Mouse (Mus musculus): Measurements from ENCODE around the gene Megf11.
A peak's percentile ranks its signal among the peaks of the same experiment; 100 is the strongest.

Megf11 gene

GRCm38 (mm10) chr9:64504456-64504855 lies 119.0 kb downstream of the Megf11 start:
- Histone ChIP-seq H3K36me3 (ENCODE audit: control insufficient read depth, insufficient read depth, low read length, poor library complexity, severe bottlenecking) (no peaks in the 10 kb centered on the region), H3K27me3 (ENCODE audit: control insufficient read depth, insufficient read depth, low read length, poor library complexity, severe bottlenecking) (no peaks in the 10 kb centered on the region)
- no peak for DNase-seq (ENCODE audit: low read depth, low spot score)

- Histone ChIP-seq H3K36me3 (ENCODE audit: control insufficient read depth, insufficient read depth, low read length, poor library complexity, severe bottlenecking) (no peaks in the 10 kb centered on the region), H3K27me3 (ENCODE audit: control insufficient read depth, insufficient read depth, low read length, poor library complexity, severe bottlenecking) (no peaks in the 10 kb centered on the region)
- no peak for DNase-seq (ENCODE audit: low read depth, low spot score)
Observed at GRCm38 (mm10) chr9:64504921-64505320, 119.5 kb downstream of the Megf11 start.

- H3K36me3 ChIP-seq (ENCODE audit: control insufficient read depth, insufficient read depth, low read length, poor library complexity, severe bottlenecking): no peaks in the 10 kb centered on the region
- H3K27me3 ChIP-seq (ENCODE audit: control insufficient read depth, insufficient read depth, low read length, poor library complexity, severe bottlenecking): no peaks in the 10 kb centered on the region
- DNase-seq (ENCODE audit: low read depth, low spot score): no peak
Observed at GRCm38 (mm10) chr9:64506440-64507206, 121.2 kb downstream of the Megf11 start.

GRCm38 (mm10) chr9:64507207-64507517 lies 121.7 kb downstream of the Megf11 start:
- no peaks in the 10 kb centered on the region for H3K36me3 ChIP-seq (ENCODE audit: control insufficient read depth, insufficient read depth, low read length, poor library complexity, severe bottlenecking)
- DNase-seq (ENCODE audit: low read depth, low spot score): no peak

GRCm38 (mm10) chr9:64507995-64508394 lies 122.6 kb downstream of the Megf11 start:
- peak; percentile 1 for DNase-seq (ENCODE audit: low read depth, low spot score)
- no peaks in the 10 kb centered on the region for H3K27me3 ChIP-seq (ENCODE audit: control insufficient read depth, insufficient read depth, low read length, poor library complexity, severe bottlenecking)
- no peaks in the 10 kb centered on the region for H3K36me3 ChIP-seq (ENCODE audit: control insufficient read depth, insufficient read depth, low read length, poor library complexity, severe bottlenecking)

More at GRCm38 (mm10) chr9:64507207-64507517, 121.7 kb downstream of the Megf11 start:
- H3K27me3 ChIP-seq (ENCODE audit: control insufficient read depth, insufficient read depth, low read length, poor library complexity, severe bottlenecking): no peaks in the 10 kb centered on the region

GRCm38 (mm10) chr9:64514826-64515225 lies 129.4 kb downstream of the Megf11 start:
- no peak for DNase-seq (ENCODE audit: low read depth, low spot score)
- no peaks in the 10 kb centered on the region for H3K36me3 ChIP-seq (ENCODE audit: control insufficient read depth, insufficient read depth, low read length, poor library complexity, severe bottlenecking)
- no peaks in the 10 kb centered on the region for H3K27me3 ChIP-seq (ENCODE audit: control insufficient read depth, insufficient read depth, low read length, poor library complexity, severe bottlenecking)

GRCm38 (mm10) chr9:64519921-64520746 lies 134.7 kb downstream of the Megf11 start:
- DNase-seq (ENCODE audit: low read depth, low spot score): no peak
- H3K36me3 ChIP-seq (ENCODE audit: control insufficient read depth, insufficient read depth, low read length, poor library complexity, severe bottlenecking): no peaks in the 10 kb centered on the region
- no peaks in the 10 kb centered on the region for H3K27me3 ChIP-seq (ENCODE audit: control insufficient read depth, insufficient read depth, low read length, poor library complexity, severe bottlenecking)

- no peak for DNase-seq (ENCODE audit: low read depth, low spot score)
Observed at GRCm38 (mm10) chr9:64520747-64521283, 135.4 kb downstream of the Megf11 start.

GRCm38 (mm10) chr9:64523264-64524045 lies 138.0 kb downstream of the Megf11 start:
- Histone ChIP-seq H3K27me3 (ENCODE audit: control insufficient read depth, insufficient read depth, low read length, poor library complexity, severe bottlenecking) (no peaks in the 10 kb centered on the region), H3K36me3 (ENCODE audit: control insufficient read depth, insufficient read depth, low read length, poor library complexity, severe bottlenecking) (no peaks in the 10 kb centered on the region)
- DNase-seq (ENCODE audit: low read depth, low spot score): no peak

More at GRCm38 (mm10) chr9:64520747-64521283, 135.4 kb downstream of the Megf11 start:
- no peaks in the 10 kb centered on the region for H3K27me3 ChIP-seq (ENCODE audit: control insufficient read depth, insufficient read depth, low read length, poor library complexity, severe bottlenecking)
- H3K36me3 ChIP-seq (ENCODE audit: control insufficient read depth, insufficient read depth, low read length, poor library complexity, severe bottlenecking): no peaks in the 10 kb centered on the region

GRCm38 (mm10) chr9:64528061-64528460 lies 142.6 kb downstream of the Megf11 start:
- Histone ChIP-seq H3K27me3 (ENCODE audit: control insufficient read depth, insufficient read depth, low read length, poor library complexity, severe bottlenecking) (no peaks in the 10 kb centered on the region), H3K36me3 (ENCODE audit: control insufficient read depth, insufficient read depth, low read length, poor library complexity, severe bottlenecking) (no peaks in the 10 kb centered on the region)
- no peak for DNase-seq (ENCODE audit: low read depth, low spot score)

- no peaks in the 10 kb centered on the region for H3K27me3 ChIP-seq (ENCODE audit: control insufficient read depth, insufficient read depth, low read length, poor library complexity, severe bottlenecking)
- DNase-seq (ENCODE audit: low read depth, low spot score): no peak
- H3K36me3 ChIP-seq (ENCODE audit: control insufficient read depth, insufficient read depth, low read length, poor library complexity, severe bottlenecking): no peaks in the 10 kb centered on the region
Observed at GRCm38 (mm10) chr9:64528595-64528994, 143.2 kb downstream of the Megf11 start.

- Histone ChIP-seq H3K27me3 (ENCODE audit: control insufficient read depth, insufficient read depth, low read length, poor library complexity, severe bottlenecking) (no peaks in the 10 kb centered on the region), H3K36me3 (ENCODE audit: control insufficient read depth, insufficient read depth, low read length, poor library complexity, severe bottlenecking) (no peaks in the 10 kb centered on the region)
- DNase-seq (ENCODE audit: low read depth, low spot score): no peak
Observed at GRCm38 (mm10) chr9:64531935-64532334, 146.5 kb downstream of the Megf11 start.

GRCm38 (mm10) chr9:64532711-64533242 lies 147.4 kb downstream of the Megf11 start:
- H3K36me3 ChIP-seq (ENCODE audit: control insufficient read depth, insufficient read depth, low read length, poor library complexity, severe bottlenecking): no peaks in the 10 kb centered on the region
- DNase-seq (ENCODE audit: low read depth, low spot score): no peak
- no peaks in the 10 kb centered on the region for H3K27me3 ChIP-seq (ENCODE audit: control insufficient read depth, insufficient read depth, low read length, poor library complexity, severe bottlenecking)

- Histone ChIP-seq H3K27me3 (ENCODE audit: control insufficient read depth, insufficient read depth, low read length, poor library complexity, severe bottlenecking) (no peaks in the 10 kb centered on the region), H3K36me3 (ENCODE audit: control insufficient read depth, insufficient read depth, low read length, poor library complexity, severe bottlenecking) (no peaks in the 10 kb centered on the region)
- DNase-seq (ENCODE audit: low read depth, low spot score): no peak
Observed at GRCm38 (mm10) chr9:64533488-64534119, 148.2 kb downstream of the Megf11 start.
